Mouse (Mus musculus): ENCODE results near the gene Mcam.

DNA sequence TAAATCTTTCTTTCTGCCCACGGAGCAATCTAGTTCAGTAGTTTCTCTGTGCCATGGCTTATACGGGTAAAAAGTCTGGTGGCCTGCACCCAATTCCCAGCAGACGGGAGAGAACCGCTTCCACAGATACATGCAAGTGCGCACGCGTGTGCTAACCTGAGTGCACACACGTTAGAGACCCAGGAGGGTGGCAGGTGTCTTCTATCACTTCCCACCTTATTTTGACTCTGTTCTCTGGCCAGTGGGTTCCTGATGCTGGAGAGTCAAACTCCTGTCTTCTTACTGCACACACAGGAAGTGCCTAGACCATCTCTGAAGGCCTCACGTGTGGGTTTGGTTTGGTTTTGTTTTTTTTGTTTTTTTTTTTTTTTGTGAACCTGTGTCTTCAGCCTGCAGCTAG, 18.7 kb upstream of the Mcam start:
- no peak for TF ChIP-seq CTCF (IDR thresholded peaks at IDR 0.05; ENCODE audit: low read depth)
- no peak for TF ChIP-seq EP300 (IDR thresholded peaks at IDR 0.05; ENCODE audit: low read depth)

All from liver, embryonic 14.5 days (tissue).